Mouse (Mus musculus): ENCODE results near the gene Kank1. TPM values are rescaled to one million over a fixed set of nuclear protein-coding genes. Genes with fewer than 3 reads are reported as not detected.

Kank1 gene
- polyA plus RNA-seq, 1 experiment from 2014 or later: 23.1 TPM

DNA sequence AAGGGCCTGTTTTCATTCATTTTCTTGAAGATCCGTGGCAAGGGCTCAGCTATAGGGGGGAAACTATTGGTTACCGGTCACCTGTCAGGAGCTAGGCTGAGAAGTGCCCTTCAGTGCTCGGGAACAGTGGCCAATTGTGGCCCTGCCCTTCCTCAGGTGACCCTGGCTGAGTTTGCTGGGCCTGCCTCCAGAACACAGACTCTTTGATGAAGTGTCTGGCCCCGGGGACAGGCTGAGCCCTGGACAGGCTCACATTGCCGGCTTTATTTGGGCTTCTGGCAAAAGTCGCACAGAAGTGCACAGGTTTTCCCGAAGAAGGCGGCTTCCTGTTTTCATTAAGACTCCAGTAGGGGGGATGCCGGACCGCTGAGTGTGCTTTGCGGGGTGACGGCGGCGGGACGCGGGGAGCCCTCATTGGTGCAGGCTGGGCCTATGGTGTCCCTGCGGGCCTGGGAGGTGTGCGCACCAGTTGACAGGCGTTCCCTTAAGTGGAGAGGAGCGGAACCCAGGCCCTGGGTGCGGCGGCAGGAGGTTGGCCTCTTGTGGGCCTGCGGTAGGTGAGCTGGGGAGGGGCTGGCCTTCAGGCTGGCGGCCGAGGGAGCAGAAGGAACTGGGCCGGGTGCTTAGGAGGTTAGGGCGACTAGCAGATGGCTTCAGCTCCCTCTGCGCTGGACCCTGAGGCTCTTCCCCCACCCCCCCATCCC lies 169.9 kb downstream of the Kank1 start:
- H3K27ac ChIP-seq (replicated peaks): peak overlapping the region; percentile 81
- peaks cover 41% of the 10 kb centered on the region for H3K4me1 ChIP-seq
- H3K27me3 ChIP-seq (ENCODE audit: low read depth, poor library complexity, severe bottlenecking): peaks cover 35% of the 10 kb centered on the region; the same call in 1 of the 2 replicates
- peak overlapping the region; percentile 58 for H3K4me3 ChIP-seq
- WGBS: 1% methylated on average over 28 of the region's 28 CpGs
- no peaks in the 10 kb centered on the region for H3K9me3 ChIP-seq (replicated peaks)
- H3K36me3 ChIP-seq: peaks cover 30% of the 10 kb centered on the region
- DNase-seq (ENCODE audit: low spot score): peak; percentile 68

DNA sequence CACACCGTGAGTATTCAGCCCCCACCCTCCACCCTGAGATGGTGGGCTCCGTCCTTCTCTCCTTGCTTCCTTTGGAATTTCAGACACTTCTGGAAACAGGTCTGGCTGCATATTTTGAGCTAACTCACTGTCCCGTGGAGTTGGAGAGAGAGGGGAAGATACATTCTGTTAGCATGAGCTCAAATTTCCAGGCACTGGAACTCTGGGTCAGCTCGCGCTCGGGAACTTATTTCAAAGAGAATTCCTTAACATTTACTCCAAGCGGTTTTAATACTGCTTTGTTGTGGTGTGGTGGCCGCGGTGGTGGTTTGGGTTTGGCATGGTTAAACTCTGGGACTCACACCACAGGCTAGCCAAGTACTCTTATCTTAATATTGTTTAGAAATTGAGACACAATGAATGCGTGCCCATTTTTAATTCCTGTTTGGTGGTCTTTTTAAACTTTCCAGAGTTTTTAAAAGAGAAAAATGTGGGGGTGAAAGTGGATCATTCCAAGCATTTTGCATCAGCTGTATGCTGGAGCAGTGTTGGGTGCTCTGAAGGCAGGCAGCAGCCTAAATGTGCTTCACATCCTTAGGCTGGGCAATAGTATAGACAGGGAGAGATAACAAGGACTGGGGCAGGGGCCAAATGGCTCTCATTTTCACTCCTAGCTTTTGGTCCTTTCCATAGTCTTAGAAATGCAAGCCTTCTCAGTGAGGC lies 170.6 kb downstream of the Kank1 start:
- peaks cover 33% of the 10 kb centered on the region; the same call in 1 of the 2 replicates for H3K27me3 ChIP-seq (ENCODE audit: low read depth, poor library complexity, severe bottlenecking)
- no peaks in the 10 kb centered on the region for H3K9me3 ChIP-seq (replicated peaks)
- H3K4me3 ChIP-seq: peak overlapping the region; percentile 58
- DNase-seq (ENCODE audit: low spot score): no peak
- peaks cover 37% of the 10 kb centered on the region for H3K36me3 ChIP-seq
- 21% methylated on average over 10 of the region's 10 CpGs for WGBS
- peaks cover 34% of the 10 kb centered on the region for H3K4me1 ChIP-seq
- H3K27ac ChIP-seq (replicated peaks): peak overlapping the region; percentile 81

DNA sequence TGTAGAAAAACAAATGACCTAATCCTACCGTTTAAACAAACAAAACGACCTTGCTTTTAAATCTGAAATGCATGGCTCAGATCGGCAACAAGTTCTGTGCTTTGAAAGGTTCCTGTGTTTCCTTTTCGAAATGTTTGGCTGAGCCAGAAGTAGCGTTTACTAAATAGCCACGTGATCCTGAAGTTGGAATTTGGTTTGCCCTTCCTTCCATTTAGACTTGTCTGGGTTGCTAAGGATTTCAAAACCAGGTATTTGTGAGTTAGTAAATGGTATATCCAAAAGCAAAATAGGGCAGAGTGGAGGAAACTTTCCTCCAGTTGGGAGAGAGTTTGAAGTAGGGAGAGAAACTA lies 171.1 kb downstream of the Kank1 start:
- Histone ChIP-seq H3K27ac (replicated peaks) (no peak overlapping the region), H3K36me3 (peaks cover 42% of the 10 kb centered on the region), H3K9me3 (replicated peaks) (no peaks in the 10 kb centered on the region), H3K4me3 (no peak overlapping the region), H3K27me3 (ENCODE audit: low read depth, poor library complexity, severe bottlenecking) (peaks cover 28% of the 10 kb centered on the region; the same call in 1 of the 2 replicates), H3K4me1 (peaks cover 30% of the 10 kb centered on the region)
- WGBS: 41% methylated on average over 6 of the region's 6 CpGs
- no peak for DNase-seq (ENCODE audit: low spot score)

DNA sequence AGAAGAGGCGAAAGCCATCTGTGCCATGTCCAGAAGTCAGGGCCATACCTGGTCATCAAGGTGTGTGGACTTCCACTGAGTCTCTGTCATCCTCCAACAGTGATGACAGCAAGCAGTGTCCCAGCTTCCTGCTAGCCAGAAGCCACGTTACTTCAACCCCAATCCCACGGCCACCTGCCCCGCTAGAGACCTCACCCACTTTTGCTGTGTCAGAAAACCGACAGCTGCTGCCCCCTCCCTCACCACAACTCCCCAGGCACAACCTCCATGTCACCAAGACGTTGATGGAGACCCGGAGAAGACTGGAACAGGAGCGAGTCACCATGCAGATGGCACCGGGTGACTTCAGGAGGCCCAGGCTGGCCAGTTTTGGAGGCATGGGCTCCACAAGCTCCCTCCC lies 172.5 kb downstream of the Kank1 start:
- Histone ChIP-seq H3K4me1 (peaks cover 36% of the 10 kb centered on the region), H3K4me3 (no peak overlapping the region), H3K36me3 (peaks cover 44% of the 10 kb centered on the region), H3K27me3 (ENCODE audit: low read depth, poor library complexity, severe bottlenecking) (peaks cover 17% of the 10 kb centered on the region; the same call in 1 of the 2 replicates), H3K9me3 (replicated peaks) (no peaks in the 10 kb centered on the region), H3K27ac (replicated peaks) (no peak overlapping the region)
- DNase-seq (ENCODE audit: low spot score): no peak
- 97% methylated on average over 9 of the region's 9 CpGs for WGBS

DNA sequence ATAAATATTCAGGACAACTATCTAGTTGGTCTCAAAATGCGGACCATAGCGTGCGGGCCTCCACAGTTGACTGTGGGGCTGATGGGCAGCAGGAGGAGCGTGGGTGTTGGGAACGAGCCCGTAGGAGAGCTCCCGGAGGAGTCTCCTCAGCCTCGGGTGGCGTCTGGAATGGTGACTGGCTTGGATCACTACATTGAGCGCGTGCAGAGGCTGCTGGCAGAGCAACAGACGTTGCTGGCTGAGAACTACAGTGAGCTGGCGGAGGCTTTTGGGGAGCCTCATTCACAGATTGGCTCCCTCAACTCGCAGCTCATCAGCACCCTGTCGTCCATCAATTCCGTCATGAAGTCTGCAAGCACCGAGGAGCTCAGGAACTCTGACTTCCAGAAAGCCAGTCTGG lies 174.6 kb downstream of the Kank1 start:
- 93% methylated on average over 17 of the region's 17 CpGs for WGBS
- Histone ChIP-seq H3K27me3 (ENCODE audit: low read depth, poor library complexity, severe bottlenecking) (peaks cover 8% of the 10 kb centered on the region; the same call in 1 of the 2 replicates), H3K9me3 (replicated peaks) (no peaks in the 10 kb centered on the region), H3K36me3 (peaks cover 47% of the 10 kb centered on the region), H3K4me3 (no peak overlapping the region), H3K27ac (replicated peaks) (no peak overlapping the region), H3K4me1 (peaks cover 35% of the 10 kb centered on the region)
- no peak for DNase-seq (ENCODE audit: low spot score)

DNA sequence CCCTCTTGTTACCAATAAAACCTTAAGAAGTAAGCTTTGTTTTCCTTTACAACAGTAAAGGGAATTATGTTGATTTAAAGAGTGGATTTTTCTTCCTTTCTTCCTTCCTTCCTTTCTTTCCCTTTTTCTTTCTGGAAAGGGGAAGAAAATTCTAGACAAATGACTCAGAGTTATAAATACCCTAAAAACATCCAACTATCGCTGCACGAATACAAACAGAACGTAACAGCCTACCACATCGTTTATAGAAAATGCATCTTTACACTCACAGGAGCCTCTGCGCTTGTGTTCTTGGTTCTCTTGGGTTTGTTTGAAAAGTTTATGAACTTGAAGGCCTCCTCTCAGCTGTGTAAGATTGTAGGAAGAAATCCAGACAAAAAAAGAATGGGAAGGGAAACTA lies 178.7 kb downstream of the Kank1 start:
- WGBS: 89% methylated on average over 5 of the region's 5 CpGs
- peaks cover 29% of the 10 kb centered on the region for H3K36me3 ChIP-seq
- no peaks in the 10 kb centered on the region for H3K27me3 ChIP-seq (ENCODE audit: low read depth, poor library complexity, severe bottlenecking)
- H3K9me3 ChIP-seq (replicated peaks): no peaks in the 10 kb centered on the region
- H3K4me3 ChIP-seq: no peak overlapping the region
- H3K4me1 ChIP-seq: peaks cover 26% of the 10 kb centered on the region
- no peak for DNase-seq (ENCODE audit: low spot score)
- no peak overlapping the region for H3K27ac ChIP-seq (replicated peaks)

DNA sequence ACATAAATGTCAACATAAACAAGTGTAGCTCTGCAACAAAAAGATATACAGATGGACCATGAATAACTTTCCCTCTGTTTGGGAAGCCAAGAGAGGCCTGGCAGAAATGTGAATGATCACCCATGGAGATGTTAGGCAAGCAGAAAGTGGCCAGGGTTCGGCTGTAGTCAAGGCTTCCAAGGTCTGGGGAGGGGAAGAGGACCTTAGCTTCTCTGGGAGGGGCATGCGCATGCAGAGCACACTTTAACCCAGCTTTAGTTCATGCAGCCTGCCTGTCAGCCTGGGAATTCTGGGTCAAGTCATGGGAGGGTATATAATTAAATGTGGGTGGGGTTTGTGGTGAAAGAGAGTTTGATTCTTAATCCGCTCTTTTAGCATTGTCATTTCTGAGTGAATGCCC lies 180.9 kb downstream of the Kank1 start:
- WGBS: 75% methylated on average over 3 of the region's 3 CpGs

DNA sequence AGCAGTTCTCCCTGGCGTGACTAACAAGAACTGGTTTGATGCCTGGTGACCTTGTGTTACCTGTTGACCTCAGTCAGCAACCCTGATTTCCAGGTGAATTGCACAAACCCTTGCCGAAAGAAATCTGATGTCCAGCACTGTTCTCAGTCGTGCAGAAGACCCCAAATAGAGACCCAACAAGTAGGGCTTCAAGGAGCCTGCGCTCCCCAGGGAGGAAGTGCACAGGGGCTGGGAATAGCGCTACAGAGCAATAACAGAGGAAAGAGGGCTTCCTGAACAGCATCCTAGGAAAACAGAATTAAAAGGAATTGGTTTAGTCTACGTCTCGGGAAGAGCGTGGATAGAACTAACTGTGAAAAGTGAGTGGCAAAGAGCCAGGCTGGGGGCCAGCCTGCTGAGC lies 183.2 kb downstream of the Kank1 start:
- Histone ChIP-seq H3K4me3 (no peak overlapping the region), H3K4me1 (peaks cover 18% of the 10 kb centered on the region), H3K27ac (replicated peaks) (no peak overlapping the region), H3K27me3 (ENCODE audit: low read depth, poor library complexity, severe bottlenecking) (no peaks in the 10 kb centered on the region), H3K9me3 (replicated peaks) (no peaks in the 10 kb centered on the region), H3K36me3 (peaks cover 24% of the 10 kb centered on the region)
- no peak for DNase-seq (ENCODE audit: low spot score)
- 84% methylated on average over 8 of the region's 8 CpGs for WGBS

More for the DNA sequence above, 180.9 kb downstream of the Kank1 start:
- Histone ChIP-seq H3K27ac (replicated peaks) (no peak overlapping the region; the same call in 1 of the 2 replicates), H3K9me3 (replicated peaks) (no peaks in the 10 kb centered on the region), H3K4me1 (peaks cover 26% of the 10 kb centered on the region), H3K4me3 (no peak overlapping the region), H3K27me3 (ENCODE audit: low read depth, poor library complexity, severe bottlenecking) (no peaks in the 10 kb centered on the region), H3K36me3 (peaks cover 13% of the 10 kb centered on the region)
- no peak for DNase-seq (ENCODE audit: low spot score)

DNA sequence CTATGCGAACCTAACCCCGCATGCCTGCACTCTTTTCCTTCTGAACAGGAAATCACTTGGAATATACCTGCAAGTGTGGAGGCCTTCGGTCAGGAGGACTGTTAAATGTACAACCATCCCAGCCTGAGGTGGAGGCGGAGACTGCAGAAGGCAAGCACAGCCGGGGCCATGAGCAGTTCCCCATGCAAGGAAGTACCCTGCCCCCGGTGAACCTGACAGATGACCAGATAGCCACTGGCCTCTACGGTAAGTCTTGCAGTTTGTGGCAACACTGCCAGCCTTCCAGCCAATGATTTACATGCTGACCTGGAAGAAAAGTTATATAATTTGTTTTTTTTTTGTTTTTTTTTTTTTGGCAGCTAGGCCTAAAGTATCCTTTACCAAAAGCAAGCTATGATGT lies 185.3 kb downstream of the Kank1 start:
- no peak overlapping the region for H3K4me3 ChIP-seq
- WGBS: 86% methylated on average over 7 of the region's 7 CpGs
- peaks cover 43% of the 10 kb centered on the region for H3K36me3 ChIP-seq
- DNase-seq (ENCODE audit: low spot score): no peak
- no peak overlapping the region for H3K27ac ChIP-seq (replicated peaks)
- H3K9me3 ChIP-seq (replicated peaks): no peaks in the 10 kb centered on the region
- H3K27me3 ChIP-seq (ENCODE audit: low read depth, poor library complexity, severe bottlenecking): no peaks in the 10 kb centered on the region
- H3K4me1 ChIP-seq: peaks cover 10% of the 10 kb centered on the region

DNA sequence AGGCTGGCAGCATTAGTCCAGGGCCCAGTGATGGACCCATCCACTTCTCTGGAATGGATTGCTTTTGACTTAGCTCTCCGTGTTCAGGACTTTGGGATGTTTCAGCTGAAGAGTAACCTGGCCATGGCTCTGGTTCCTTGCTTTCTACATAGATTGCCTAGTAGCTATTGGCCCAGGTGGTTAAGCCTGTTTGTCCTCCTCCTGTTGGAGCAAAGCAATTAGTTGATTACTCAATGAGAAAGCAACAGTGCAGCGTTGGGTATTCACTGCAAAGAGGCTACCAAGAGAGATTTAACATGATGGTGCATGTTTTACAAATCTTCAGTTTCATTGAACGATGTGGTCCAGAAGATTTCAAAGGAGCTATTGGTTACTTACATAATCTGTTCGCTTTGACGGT lies 186.6 kb downstream of the Kank1 start:
- no peak overlapping the region for H3K4me3 ChIP-seq
- H3K27ac ChIP-seq (replicated peaks): no peak overlapping the region
- H3K9me3 ChIP-seq (replicated peaks): no peaks in the 10 kb centered on the region
- peaks cover 54% of the 10 kb centered on the region for H3K36me3 ChIP-seq
- no peaks in the 10 kb centered on the region for H3K4me1 ChIP-seq
- DNase-seq (ENCODE audit: low spot score): no peak
- H3K27me3 ChIP-seq (ENCODE audit: low read depth, poor library complexity, severe bottlenecking): no peaks in the 10 kb centered on the region
- 93% methylated on average over 5 of the region's 5 CpGs for WGBS

DNA sequence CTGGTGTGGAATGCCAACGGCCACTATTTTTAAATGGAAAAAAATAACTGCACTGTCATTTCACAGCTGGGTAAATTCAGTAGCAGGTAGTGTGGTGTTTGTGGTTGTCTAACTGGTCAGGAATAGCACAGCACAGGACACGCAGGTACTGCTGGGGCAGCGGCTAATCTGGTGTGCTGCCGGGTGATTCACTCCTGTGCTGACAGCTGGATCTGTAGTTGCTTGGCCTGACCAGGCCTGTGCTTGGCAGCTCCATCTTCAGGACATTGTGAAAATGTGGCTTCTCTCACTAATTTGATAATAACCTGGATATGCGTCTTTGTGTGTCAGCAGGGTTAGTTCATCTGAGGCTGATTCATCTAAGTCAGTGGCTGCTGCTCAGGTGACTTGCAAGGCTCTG lies 189.7 kb downstream of the Kank1 start:
- no peak for DNase-seq (ENCODE audit: low spot score)
- 94% methylated on average over 5 of the region's 5 CpGs for WGBS

DNA sequence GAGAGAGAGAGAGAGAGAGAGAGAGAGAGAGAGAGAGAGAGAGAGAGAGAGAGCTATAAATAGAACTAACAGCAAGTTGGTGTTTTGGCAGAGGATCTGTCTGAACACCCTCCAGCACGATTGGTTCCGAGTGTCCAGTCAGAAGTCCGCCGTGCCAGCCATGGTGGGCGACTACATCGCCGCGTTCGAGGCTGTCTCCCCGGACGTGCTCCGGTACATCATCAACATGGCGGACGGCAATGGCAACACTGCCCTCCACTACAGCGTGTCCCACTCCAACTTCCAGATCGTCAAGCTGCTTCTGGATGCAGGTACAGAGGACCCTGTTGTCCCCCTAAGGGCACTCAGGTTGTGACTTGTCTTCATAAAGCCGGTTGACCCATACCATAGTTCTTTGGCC lies 191.1 kb downstream of the Kank1 start:
- no peaks in the 10 kb centered on the region for H3K9me3 ChIP-seq (replicated peaks)

More for the DNA sequence above, 189.7 kb downstream of the Kank1 start:
- Histone ChIP-seq H3K27me3 (ENCODE audit: low read depth, poor library complexity, severe bottlenecking) (no peaks in the 10 kb centered on the region), H3K27ac (replicated peaks) (no peak overlapping the region), H3K36me3 (peaks cover 84% of the 10 kb centered on the region), H3K4me3 (no peak overlapping the region), H3K4me1 (no peaks in the 10 kb centered on the region), H3K9me3 (replicated peaks) (no peaks in the 10 kb centered on the region)

DNA sequence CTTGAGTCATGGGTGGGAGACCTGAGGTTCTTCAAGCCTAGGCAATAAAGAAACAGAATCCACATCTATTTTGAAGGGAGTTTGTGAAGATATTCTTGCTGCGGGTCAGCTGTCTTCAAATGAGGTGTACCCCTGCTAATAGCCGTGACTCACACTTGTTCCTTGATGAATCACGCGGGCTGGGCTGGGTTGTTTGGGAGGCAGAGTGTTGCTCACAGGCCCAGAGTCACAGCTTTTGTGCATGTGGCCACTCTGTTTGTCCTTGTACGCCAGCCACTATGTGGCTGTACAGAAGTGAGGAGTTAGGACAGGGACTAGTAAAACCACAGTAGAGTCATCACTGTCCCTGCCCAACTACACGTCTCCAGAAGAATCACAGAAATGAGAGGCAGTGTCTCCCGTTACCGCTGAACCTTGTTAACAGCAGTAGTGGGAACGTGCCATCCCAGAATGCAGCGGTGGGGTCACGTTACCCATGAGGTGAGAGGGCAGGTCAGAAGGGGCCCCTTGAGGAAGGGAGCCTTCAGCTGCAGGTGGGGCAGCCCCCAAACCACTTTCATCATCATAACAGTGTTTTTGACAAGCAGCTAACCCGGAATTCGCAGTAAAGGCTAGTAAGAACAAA lies 191.7 kb downstream of the Kank1 start:
- Histone ChIP-seq H3K27me3 (ENCODE audit: low read depth, poor library complexity, severe bottlenecking) (no peaks in the 10 kb centered on the region), H3K4me1 (no peaks in the 10 kb centered on the region), H3K4me3 (no peak overlapping the region), H3K36me3 (peaks cover 90% of the 10 kb centered on the region), H3K9me3 (replicated peaks) (no peaks in the 10 kb centered on the region), H3K27ac (replicated peaks) (no peak overlapping the region)
- no peak for DNase-seq (ENCODE audit: low spot score)
- WGBS: 93% methylated on average over 13 of the region's 13 CpGs

More for the DNA sequence above, 191.1 kb downstream of the Kank1 start:
- peaks cover 90% of the 10 kb centered on the region for H3K36me3 ChIP-seq
- H3K27ac ChIP-seq (replicated peaks): no peak overlapping the region
- no peak for DNase-seq (ENCODE audit: low spot score)
- no peak overlapping the region for H3K4me3 ChIP-seq
- no peaks in the 10 kb centered on the region for H3K4me1 ChIP-seq
- no peaks in the 10 kb centered on the region for H3K27me3 ChIP-seq (ENCODE audit: low read depth, poor library complexity, severe bottlenecking)
- WGBS: 99% methylated on average over 17 of the region's 17 CpGs

Measured in midbrain, embryonic 10.5 days (tissue).